Mouse (Mus musculus): Measurements from ENCODE around the gene Clstn2.

Gene Clstn2

GRCm38 (mm10) chr9:98032573-98033272 is at the start of gene Clstn2:
Gene Clstn2, minus strand, starts transcription at chr9:98033181.
- peak; percentile 89 for DNase-seq (ENCODE audit: low read depth, low spot score)

GRCm38 (mm10) chr9:98067767-98068166 is 34.8 kb upstream of the Clstn2 start:
- DNase-seq (ENCODE audit: low read depth, low spot score) = peak; percentile 76

- DNase-seq (ENCODE audit: low read depth, low spot score) = peak; percentile 71
Measured at GRCm38 (mm10) chr9:98061646-98062045, 28.7 kb upstream of the Clstn2 start.

GRCm38 (mm10) chr9:98057291-98057690 is 24.3 kb upstream of the Clstn2 start:
- peak; percentile 98 for DNase-seq (ENCODE audit: low read depth, low spot score)

- peak; percentile 35 for DNase-seq (ENCODE audit: low read depth, low spot score)
Measured at GRCm38 (mm10) chr9:98051343-98051742, 18.4 kb upstream of the Clstn2 start.

GRCm38 (mm10) chr9:98033273-98033855 is 383 bp upstream of the Clstn2 start:
- peak; percentile 85 for DNase-seq (ENCODE audit: low read depth, low spot score)

- peak; percentile 53 for DNase-seq (ENCODE audit: low read depth, low spot score)
Measured at GRCm38 (mm10) chr9:98031898-98032572, 946 bp downstream of the Clstn2 start.

GRCm38 (mm10) chr9:98030715-98031114 is 2.3 kb downstream of the Clstn2 start:
- peak; percentile 45 for DNase-seq (ENCODE audit: low read depth, low spot score)

- DNase-seq (ENCODE audit: low read depth, low spot score) = peak; percentile 67
Measured at GRCm38 (mm10) chr9:98025548-98025947, 7.4 kb downstream of the Clstn2 start.

- no peak for DNase-seq (ENCODE audit: low read depth, low spot score)
Measured at GRCm38 (mm10) chr9:98023069-98023468, 9.9 kb downstream of the Clstn2 start.

- DNase-seq (ENCODE audit: low read depth, low spot score) = peak; percentile 73
Measured at GRCm38 (mm10) chr9:98019876-98020275, 13.1 kb downstream of the Clstn2 start.

GRCm38 (mm10) chr9:98018687-98019086 is 14.3 kb downstream of the Clstn2 start:
- peak; percentile 87 for DNase-seq (ENCODE audit: low read depth, low spot score)

GRCm38 (mm10) chr9:98016576-98016975 is 16.4 kb downstream of the Clstn2 start:
- DNase-seq (ENCODE audit: low read depth, low spot score) = peak; percentile 40

GRCm38 (mm10) chr9:97996349-97996748 is 36.6 kb downstream of the Clstn2 start:
- peak; percentile 83 for DNase-seq (ENCODE audit: low read depth, low spot score)

GRCm38 (mm10) chr9:97995723-97996122 is 37.3 kb downstream of the Clstn2 start:
- peak; percentile 35 for DNase-seq (ENCODE audit: low read depth, low spot score)

GRCm38 (mm10) chr9:97992131-97992530 is 40.9 kb downstream of the Clstn2 start:
- peak; percentile 31 for DNase-seq (ENCODE audit: low read depth, low spot score)

- no peak for DNase-seq (ENCODE audit: low read depth, low spot score)
Measured at GRCm38 (mm10) chr9:97977339-97977738, 55.6 kb downstream of the Clstn2 start.

- DNase-seq (ENCODE audit: low read depth, low spot score) = peak; percentile 86
Measured at GRCm38 (mm10) chr9:97974801-97975347, 58.1 kb downstream of the Clstn2 start.

GRCm38 (mm10) chr9:97966691-97967090 is 66.3 kb downstream of the Clstn2 start:
- peak; percentile 80 for DNase-seq (ENCODE audit: low read depth, low spot score)

GRCm38 (mm10) chr9:97957508-97957907 is 75.5 kb downstream of the Clstn2 start:
- DNase-seq (ENCODE audit: low read depth, low spot score) = no peak

GRCm38 (mm10) chr9:97956407-97957106 is 76.4 kb downstream of the Clstn2 start:
- DNase-seq (ENCODE audit: low read depth, low spot score) = peak; percentile 89

All from brain, adult 2 months (tissue).